Mouse (Mus musculus): ENCODE results near the gene Ptprd.
"Not testable (repeated sequence)": the region's sequence is repeated elsewhere in the genome, so short reads cannot be mapped to it uniquely, and the experiment has no call there.

Gene Ptprd

GRCm38 (mm10) chr4:77889489-77889888, 322.3 kb downstream of the Ptprd start:
- no peak for DNase-seq (ENCODE audit: low spot score)

DNA sequence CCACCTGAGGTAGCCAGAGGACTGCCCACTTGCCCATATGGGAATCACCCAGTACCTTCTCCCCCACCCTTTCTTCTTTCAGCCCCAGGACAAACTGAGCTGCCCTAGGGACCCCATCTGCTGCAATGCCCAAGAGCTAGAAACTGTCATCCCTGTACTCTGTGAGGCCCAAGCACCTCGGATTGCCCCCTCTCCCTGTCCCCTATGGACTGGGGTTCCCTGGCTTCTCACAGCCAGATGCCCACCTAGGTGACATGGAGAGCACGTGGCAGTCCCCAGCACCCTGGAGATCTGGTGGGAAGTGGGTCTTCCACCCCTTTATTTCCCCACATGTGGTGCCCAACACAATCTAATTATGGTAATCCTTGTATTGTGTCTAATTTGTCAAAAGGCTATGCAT, 331.5 kb downstream of the Ptprd start:
- DNase-seq (ENCODE audit: low spot score): no peak

- no peak for DNase-seq (ENCODE audit: low spot score)
Observed at GRCm38 (mm10) chr4:77861269-77861668, 350.5 kb downstream of the Ptprd start.

- DNase-seq (ENCODE audit: low spot score): not testable (repeated sequence)
Observed at GRCm38 (mm10) chr4:77797391-77797790, 414.4 kb downstream of the Ptprd start.

GRCm38 (mm10) chr4:77777237-77777636, 434.5 kb downstream of the Ptprd start:
- no peak for DNase-seq (ENCODE audit: low spot score)

- no peak for DNase-seq (ENCODE audit: low spot score)
Observed at GRCm38 (mm10) chr4:77763790-77764189, 448.0 kb downstream of the Ptprd start.

GRCm38 (mm10) chr4:77743391-77743790, 468.4 kb downstream of the Ptprd start:
- DNase-seq (ENCODE audit: low spot score): no peak

- no peak for DNase-seq (ENCODE audit: low spot score)
Observed at GRCm38 (mm10) chr4:77721908-77722307, 489.9 kb downstream of the Ptprd start.

DNA sequence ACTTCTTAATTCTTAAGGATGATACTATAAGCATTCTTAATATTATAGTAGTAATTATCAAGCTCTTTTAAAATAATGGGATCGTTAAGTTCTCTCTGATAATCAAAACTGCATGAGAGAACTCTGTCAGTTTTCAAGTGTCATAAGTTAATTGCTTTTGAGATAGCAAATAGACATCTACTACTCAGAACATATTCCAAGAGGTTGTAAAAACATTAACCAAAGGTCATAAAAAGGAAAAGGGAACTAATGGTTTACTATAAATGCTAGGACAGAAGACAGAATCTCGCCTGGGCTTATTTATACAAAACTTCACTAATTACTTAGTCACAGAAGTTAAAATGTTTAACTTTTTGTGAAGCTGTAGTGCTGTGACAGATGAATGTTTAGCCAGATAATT, 494.0 kb downstream of the Ptprd start:
- DNase-seq (ENCODE audit: low spot score): no peak

- DNase-seq (ENCODE audit: low spot score): no peak
Observed at GRCm38 (mm10) chr4:77710231-77710630, 501.5 kb downstream of the Ptprd start.

DNA sequence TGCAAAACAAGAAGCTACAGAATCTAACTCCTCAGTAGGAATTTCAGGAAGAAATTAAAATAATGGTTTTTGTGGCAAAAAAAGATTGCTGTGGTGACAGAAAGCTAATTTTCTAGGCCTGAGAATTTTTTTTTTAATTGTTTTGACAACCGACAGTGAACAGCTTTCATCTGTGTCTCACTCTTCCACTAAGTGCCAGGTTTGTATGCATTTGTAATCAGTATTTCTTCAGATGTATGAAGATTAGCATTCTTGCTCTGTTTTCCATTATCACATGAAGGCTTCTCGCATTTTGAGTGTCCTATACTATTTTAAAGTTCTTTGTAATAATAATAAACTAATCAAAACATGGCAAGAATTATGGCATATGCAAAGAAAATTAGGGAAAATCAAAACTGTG, 513.5 kb downstream of the Ptprd start:
- no peak for DNase-seq (ENCODE audit: low spot score)

DNA sequence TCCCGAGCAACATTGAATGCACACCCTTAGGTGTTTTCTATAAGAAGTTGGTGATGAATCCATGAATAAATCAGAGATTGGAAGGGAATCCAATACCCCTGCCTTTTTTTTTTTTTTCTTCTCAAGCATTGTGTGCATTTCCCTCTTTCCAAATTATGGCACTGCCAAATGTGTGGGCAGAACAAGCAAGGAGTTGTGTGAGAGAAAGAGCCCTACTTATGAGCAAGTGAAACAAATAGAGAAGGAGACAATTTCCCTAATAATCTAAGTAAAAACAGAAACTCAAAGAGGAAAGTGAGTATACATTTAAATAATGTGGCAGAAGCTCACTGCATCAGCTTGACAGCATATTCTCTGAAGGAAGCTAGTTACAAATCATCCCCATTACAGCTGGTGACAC, 536.0 kb downstream of the Ptprd start:
- no peak for DNase-seq (ENCODE audit: low spot score)

- no peak for DNase-seq (ENCODE audit: low spot score)
Observed at GRCm38 (mm10) chr4:77664761-77665160, 547.0 kb downstream of the Ptprd start.

DNA sequence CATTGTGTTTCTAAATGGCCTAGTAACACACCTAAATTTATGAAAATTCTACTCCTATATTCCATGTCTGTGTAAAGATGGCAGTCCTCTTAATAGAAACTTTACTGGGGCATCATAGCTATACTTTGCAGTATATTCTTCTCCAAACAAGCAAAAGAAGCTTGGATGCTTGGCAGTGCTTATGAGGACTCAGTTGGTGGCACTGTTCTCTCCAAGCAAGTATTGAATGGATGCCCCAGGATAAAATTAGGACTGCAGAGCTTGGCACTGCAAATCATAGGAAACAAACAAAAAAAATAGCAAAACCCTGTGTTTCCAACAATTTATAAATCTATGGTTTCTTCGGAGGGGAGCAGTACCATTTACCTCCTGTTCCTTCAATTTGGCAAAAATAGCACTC, 549.5 kb downstream of the Ptprd start:
- no peak for DNase-seq (ENCODE audit: low spot score)

- DNase-seq (ENCODE audit: low spot score): no peak
Observed at GRCm38 (mm10) chr4:77655669-77656068, 556.1 kb downstream of the Ptprd start.

- DNase-seq (ENCODE audit: low spot score): no peak
Observed at GRCm38 (mm10) chr4:77649615-77650325, 562.0 kb downstream of the Ptprd start.

- DNase-seq (ENCODE audit: low spot score): no peak
Observed at GRCm38 (mm10) chr4:77648911-77649310, 562.9 kb downstream of the Ptprd start.

- DNase-seq (ENCODE audit: low spot score): no peak
Observed at GRCm38 (mm10) chr4:77647451-77648137, 564.2 kb downstream of the Ptprd start.

GRCm38 (mm10) chr4:77644435-77644834, 567.3 kb downstream of the Ptprd start:
- DNase-seq (ENCODE audit: low spot score): no peak

GRCm38 (mm10) chr4:77640022-77640421, 571.7 kb downstream of the Ptprd start:
- no peak for DNase-seq (ENCODE audit: low spot score)

DNA sequence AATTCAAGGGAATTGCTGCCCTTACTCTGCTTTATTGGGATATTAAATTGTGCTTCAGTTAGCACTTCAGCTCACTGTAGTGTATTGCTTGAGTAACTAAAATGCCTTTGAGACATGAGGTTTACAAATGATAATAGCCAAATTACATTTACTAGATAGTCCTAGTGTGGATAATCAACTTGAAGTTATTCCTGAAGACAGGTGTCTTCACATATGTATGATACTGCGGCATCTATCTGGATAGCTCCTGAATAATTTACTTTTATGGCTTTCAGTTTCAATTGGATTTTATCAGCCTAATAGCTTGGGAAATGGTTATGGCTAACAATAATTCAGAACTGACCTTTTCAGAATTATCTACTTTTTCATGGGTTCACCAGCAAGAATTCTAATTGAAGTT, 598.6 kb downstream of the Ptprd start:
- DNase-seq (ENCODE audit: low spot score): no peak

- no peak for DNase-seq (ENCODE audit: low spot score)
Observed at GRCm38 (mm10) chr4:77586624-77587023, 625.1 kb downstream of the Ptprd start.

DNA sequence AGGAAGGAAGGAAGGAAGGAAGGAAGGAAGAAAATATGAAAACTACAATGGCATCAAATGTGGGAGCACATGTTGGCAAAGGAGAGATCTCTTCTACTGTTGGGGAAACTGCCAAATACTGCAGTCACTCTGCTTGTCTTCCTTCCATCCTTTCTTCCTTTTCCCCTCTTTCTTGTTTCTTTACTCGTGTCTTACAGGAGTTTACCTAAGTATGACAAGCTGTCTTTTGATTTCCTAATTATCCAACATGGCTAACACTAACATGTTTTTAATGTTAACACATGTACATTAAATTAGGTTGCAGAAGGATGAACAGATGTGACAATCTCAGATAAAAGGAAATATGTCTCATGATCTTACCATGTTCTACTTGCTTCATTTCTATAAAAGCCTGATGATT, 625.5 kb downstream of the Ptprd start:
- DNase-seq (ENCODE audit: low spot score): no peak
